Mouse (Mus musculus) cerebellum, adult 18-20 months (tissue): ENCODE data around the gene Zfp953.
A peak's percentile ranks its signal among the peaks of the same experiment; 100 is the strongest.
"Not testable (repeated sequence)": the region's sequence is repeated elsewhere in the genome, so short reads cannot be mapped to it uniquely, and the experiment has no call there.

Experiments used
- DNase-seq, 2 experiments: peaks; one replicate each; pipeline ENCODE4 v3.0.0; 2021

The Zfp953 gene

DNA sequence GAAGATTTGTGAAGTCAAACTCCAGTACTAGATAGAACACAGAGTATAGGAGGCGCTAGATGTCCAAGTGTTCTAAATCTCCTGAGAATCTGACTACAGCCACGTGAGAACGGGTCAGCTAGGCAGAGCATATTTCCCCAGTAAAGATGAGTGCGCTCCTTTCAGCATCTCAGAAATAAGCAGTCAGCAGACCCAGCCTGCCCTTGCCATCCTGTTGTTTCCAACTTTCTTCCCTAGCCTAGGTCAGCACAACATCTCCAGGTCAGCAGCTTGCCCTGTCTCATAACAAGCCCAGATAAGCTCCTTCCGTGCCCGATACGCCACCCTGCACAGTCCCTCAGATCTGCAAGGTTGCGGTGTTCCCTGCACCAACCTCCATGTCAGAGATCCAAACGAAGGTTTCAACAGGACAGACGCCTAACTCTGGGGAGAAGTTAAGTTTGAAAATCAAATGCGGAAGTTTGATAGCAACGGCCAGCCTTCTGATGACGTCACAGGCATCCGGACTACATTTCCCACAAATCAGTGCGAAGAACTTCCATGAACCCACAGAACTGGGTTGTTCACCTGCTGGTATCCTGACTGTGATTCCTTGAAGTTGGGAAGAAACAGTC lies at the start of gene Zfp953, which contains the start of gene Gm28044:
TSS of gene Zfp953 (minus strand) at position 475 of the 614 bp plus-strand sequence.
TSS of gene Gm28044 (minus strand) at position 406 of the 614 bp plus-strand sequence.
- DNase-seq = peak; percentile 88 to 93

DNA sequence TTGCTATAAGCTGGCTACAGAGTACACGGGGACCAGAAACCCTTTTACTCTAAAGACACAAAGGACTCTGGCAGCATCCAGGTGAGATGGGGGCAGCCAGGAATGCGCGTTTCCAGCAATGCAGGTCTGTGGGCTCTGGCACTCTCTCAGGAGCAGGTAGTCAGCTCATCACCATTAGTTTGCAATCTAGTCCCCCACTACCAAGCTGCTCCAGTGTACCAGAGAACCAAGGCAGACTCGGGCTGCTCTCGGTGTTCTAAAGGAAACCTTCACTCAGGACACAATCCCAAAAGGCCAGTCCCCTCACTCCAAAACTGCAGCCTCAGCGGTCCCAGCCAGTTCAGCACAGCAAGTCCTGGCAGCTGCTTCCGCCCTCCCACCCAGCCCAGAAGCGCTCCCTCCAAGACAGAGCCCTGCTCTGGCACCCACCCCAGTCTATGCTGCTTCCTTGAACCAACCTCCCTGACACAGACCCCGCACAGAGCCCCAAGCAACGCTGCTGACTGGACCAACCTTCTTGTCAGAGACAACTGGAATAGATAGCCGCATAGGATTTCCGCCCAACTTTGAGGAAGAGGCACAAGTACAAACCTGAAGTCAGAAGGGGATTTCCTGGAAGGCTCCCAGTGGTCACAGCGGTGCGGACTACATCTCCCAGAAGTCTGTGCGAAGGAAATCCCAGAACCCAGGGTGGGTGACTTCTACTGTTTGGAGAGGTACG lies 38.9 kb upstream of the Zfp953 start, which contains the start of gene Zfp429:
TSS of gene Zfp429 (minus strand) at position 637 of the 721 bp plus-strand sequence.
- peak; percentile 71 to 72 for DNase-seq

DNA sequence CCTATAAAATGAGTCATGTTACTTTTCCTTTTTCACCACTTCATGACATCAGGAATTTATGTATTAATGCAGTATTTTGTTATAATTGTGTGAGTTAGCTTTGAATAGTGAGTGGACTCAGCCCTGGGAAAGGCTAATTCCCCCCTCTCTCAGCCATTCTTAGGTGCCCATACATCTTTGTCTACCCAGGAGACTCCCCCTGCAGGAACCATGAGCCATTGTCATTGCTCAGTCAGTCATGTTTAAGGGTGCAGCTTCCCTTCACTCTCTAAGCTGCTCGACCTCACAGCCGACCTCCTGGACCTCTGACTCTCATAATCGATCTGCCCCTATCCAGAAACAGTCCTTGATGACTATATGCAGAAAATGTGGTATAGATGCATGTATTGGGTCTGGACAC lies 15.8 kb upstream of the Zfp953 start:
- DNase-seq = not testable (repeated sequence)

DNA sequence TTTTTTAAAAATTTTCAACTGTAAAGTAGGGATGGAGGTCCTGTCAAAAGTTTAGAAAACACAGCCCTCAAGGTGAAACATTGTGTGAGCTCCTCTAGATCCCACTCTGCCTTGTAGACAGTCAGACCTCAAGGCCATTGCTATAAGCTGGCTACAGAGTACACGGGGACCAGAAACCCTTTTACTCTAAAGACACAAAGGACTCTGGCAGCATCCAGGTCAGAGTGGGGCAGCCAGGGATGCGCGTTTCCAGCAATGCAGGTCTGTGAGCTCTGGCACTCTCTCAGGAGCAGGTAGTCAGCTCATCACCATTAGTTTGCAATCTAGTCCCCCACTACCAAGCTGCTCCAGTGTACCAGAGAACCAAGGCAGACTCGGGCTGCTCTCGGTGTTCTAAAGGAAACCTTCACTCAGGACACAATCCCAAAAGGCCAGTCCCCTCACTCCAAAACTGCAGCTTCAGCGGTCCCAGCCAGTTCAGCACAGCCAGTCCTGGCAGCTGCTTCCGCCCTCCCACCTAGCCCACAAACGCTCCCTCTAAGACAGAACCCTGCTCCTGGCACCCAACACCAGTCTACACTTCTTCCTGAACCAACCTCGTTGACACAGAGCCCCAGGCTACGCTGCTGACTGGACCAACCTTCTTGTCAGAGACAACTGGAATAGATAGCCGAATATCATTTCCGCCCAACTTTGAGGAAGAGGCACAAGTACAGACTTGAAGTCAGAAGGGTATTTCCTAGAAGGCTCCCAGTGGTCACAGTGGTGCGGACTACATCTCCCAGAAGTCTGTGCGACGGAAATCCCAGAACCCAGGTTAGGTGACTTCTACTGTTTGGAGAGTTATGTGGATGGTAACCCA lies 14.9 kb upstream of the Zfp953 start, which contains the start of the genes Gm28041 and Zfp456:
TSS of gene Gm28041 (minus strand) at position 684 of the 862 bp plus-strand sequence.
TSS of gene Zfp456 (minus strand) at position 761 of the 862 bp plus-strand sequence.
- peak; percentile 28 to 40 for DNase-seq

DNA sequence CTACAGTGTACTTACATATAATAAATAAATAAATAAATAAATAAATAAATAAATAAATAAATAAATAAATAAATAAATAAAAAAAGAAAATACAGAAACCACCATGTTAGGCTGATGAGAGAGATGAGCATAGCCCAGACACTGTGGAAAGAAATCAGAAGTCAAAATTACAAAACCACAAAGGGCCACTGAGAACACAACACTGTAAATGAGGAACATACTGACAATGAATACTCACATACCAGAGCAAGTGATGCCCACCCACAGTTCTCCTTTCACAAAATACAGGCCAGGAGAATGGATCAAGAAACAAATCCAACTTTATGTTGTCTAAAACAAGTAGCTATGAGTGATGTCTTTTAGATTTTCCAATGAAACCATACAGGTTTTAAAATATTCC lies 8.6 kb downstream of the Zfp953 start:
- no peak for DNase-seq

DNA sequence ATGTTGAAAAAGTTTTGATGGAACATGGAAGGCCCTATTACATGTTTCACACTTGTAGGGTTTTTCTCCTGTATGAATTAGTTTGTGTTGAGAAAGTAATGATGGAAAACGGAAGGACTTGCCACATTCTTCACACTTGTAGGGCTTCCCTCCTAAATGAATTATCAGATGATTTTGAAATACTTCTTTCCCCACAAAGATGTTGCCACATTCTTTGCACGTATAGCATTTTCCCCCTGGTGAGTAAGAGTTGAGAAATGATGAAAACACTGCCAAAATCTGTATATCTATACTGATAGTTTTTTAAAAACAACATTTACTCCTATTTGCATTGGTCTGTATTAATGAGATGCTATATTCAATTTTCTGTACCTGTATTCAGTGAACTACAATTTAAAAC lies 17.0 kb downstream of the Zfp953 start:
- DNase-seq = no peak

DNA sequence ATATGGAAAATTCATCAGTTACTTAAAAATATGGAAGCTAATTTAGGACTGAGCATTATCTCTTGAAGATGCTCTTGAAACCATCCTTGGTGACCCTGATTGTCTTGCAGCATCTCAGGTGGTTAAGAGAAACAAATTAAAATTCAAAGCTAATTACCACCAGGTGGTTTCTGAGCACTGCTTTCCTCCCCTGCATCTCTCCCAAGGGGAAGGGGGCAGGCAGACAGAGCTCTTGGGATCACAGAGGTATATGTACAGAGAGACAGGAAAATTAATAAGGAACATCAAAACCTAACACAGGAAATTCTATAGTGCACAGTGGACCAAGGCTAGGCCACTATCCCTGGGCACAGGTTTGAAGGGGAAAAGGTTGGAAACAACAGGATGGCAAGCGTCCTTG lies 27.5 kb downstream of the Zfp953 start:
- DNase-seq = peak in 1 of 2 experiments; percentile 2

DNA sequence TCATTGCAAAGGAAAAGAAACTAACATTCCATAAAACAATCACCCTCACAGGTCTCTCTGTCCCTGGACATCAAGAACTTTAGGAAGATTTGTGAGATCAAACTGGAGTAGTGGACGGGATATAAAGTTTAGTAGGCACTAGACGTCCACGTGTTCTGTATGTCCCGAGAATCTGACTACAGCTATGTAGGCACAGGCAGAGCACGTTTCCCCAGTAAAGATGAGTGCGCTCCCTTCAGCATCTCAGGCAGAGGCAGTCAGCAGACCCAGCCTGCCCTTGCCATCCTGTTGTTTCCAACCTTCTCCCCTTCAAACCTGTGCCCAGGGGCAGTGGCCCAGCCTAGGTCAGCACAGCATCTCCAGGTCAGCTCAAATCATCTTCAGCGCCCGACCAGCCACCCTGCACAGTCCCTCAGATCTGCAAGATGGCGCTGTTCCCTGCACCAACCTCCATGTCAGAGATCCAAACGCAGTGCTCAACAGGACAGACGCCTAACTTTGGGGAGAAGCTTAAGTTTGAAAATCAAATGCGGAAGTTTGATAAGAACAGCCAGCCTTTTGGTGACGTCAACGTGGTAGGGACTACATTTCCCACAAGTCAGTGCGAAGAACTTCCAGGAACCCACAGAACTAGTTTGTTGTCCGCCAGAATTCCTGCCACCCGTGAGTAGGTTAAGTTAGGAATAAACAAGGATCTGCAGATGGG lies 28.2 kb downstream of the Zfp953 start, which contains the start of gene Zfp595:
TSS of gene Zfp595 (minus strand) at position 552 of the 706 bp plus-strand sequence.
- peak; percentile 79 to 86 for DNase-seq

DNA sequence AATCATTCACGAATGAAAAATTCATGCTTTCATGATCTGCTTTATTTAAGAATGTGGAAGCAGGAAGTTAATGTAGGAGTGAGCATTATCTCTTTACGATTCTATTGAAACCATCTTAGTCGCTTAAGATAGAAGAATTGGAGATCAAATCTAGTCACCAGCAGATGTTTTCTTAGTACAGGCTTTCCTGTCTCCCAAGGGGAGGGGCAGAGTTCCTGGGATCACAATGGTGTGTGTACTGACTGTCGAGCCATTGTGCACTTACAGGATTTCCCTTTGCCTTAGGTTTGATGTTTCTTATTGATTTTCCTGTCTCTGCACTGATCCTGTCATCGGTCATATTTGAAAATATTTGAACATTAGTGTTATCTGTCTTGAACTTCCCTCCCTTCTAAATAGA lies 53.7 kb downstream of the Zfp953 start:
- DNase-seq = peak in 1 of 2 experiments; percentile 7

DNA sequence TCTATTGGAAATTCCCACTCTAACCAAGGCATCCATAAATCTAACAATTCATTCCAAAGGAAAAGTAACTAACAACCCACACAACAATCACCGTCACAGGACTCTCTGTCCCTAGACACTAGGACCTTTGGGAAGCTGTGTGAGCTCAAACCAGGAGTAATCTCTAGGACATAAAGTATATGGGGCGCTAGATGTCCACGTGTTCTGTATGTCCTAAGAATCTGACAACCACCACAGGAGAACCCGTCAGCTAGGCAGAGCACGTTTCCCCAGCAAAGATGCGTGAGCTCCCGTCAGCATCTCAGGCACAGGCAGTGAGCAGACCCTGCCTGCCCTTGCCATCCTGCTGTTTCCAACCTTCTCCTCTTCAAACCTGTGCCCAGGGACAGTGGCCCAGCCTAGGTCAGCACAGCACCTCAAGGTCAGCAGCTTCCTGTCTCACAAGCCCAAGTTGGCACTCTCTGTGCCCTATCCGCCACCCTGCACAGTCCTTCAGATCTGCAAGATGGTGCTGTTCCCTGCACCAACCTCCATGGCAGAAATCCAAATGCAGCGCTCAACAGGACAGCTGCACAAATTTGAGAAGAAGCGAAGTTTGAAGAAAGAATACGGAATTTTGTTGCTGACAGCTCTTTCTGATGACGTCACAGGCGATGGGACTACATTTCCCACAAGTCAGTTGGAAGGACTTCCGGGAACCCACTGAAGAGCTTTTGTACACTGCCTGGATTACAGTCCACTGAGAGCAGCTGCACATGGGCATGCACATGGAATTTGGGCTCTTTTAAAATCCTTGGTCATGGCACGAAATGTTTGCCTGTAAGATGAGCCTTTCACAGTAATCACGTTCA lies 54.4 kb downstream of the Zfp953 start, which contains the start of gene Zfp457:
TSS of gene Zfp457 (minus strand) at position 664 of the 851 bp plus-strand sequence.
- peak; percentile 90 to 93 for DNase-seq
